Mouse (Mus musculus): ENCODE data around the gene Slamf9.

Gene Slamf9

GRCm38 (mm10) chr1:172513525-172514212, 38.5 kb downstream of the Slamf9 start:
- in situ Hi-C loops (cut with MseI, MboI): no loop called here

GRCm38 (mm10) chr1:172514213-172514529, 39.0 kb downstream of the Slamf9 start:
- in situ Hi-C loops (cut with MseI, MboI): no loop called here

- in situ Hi-C loops (cut with MseI, MboI): no loop called here
Measured at GRCm38 (mm10) chr1:172514551-172515268, 39.6 kb downstream of the Slamf9 start.

GRCm38 (mm10) chr1:172515396-172515795, 40.2 kb downstream of the Slamf9 start:
- in situ Hi-C loops (cut with MseI, MboI): no loop called here

- in situ Hi-C loops (cut with MseI, MboI): no loop called here
Measured at GRCm38 (mm10) chr1:172518013-172518412, 42.9 kb downstream of the Slamf9 start.

GRCm38 (mm10) chr1:172519644-172520043, 44.5 kb downstream of the Slamf9 start:
- in situ Hi-C loops (cut with MseI, MboI): loop anchor here in 1 of 2 experiments (10.0 kb wide), 1 partner anchor 115 kb away; no protein-coding TSS in a partner anchor

- in situ Hi-C loops (cut with MseI, MboI): loop anchor here in 1 of 2 experiments (10.0 kb wide), 1 partner anchor 116 kb away; no protein-coding TSS in a partner anchor
Measured at GRCm38 (mm10) chr1:172520576-172521440, 45.6 kb downstream of the Slamf9 start, which contains the start of gene Cfap45. Cfap45 (plus strand) TSS chr1:172520801.

GRCm38 (mm10) chr1:172522524-172522923, 47.4 kb downstream of the Slamf9 start:
- in situ Hi-C loops (cut with MseI, MboI): loop anchor here in 1 of 2 experiments (10.0 kb wide), 1 partner anchor 118 kb away; no protein-coding TSS in a partner anchor

GRCm38 (mm10) chr1:172523699-172524101, 48.5 kb downstream of the Slamf9 start:
- in situ Hi-C loops (cut with MseI, MboI): loop anchor here in 1 of 2 experiments (10.0 kb wide), 1 partner anchor 119 kb away; no protein-coding TSS in a partner anchor

GRCm38 (mm10) chr1:172525027-172525764, 50.0 kb downstream of the Slamf9 start:
- in situ Hi-C loops (cut with MseI, MboI): loop anchor here (5.0 to 10.0 kb wide), 3 partner anchors 87 to 120 kb away; no protein-coding TSS in a partner anchor

- in situ Hi-C loops (cut with MseI, MboI): loop anchor here (5.0 to 10.0 kb wide), 3 partner anchors 86 to 121 kb away; no protein-coding TSS in a partner anchor
Measured at GRCm38 (mm10) chr1:172525971-172526370, 50.8 kb downstream of the Slamf9 start.

GRCm38 (mm10) chr1:172526380-172527081, 51.4 kb downstream of the Slamf9 start:
- in situ Hi-C loops (cut with MseI, MboI): loop anchor here (5.0 to 10.0 kb wide), 3 partner anchors 86 to 122 kb away; no protein-coding TSS in a partner anchor

- in situ Hi-C loops (cut with MseI, MboI): loop anchor here (5.0 to 10.0 kb wide), 3 partner anchors 85 to 123 kb away; no protein-coding TSS in a partner anchor
Measured at GRCm38 (mm10) chr1:172527431-172527830, 52.3 kb downstream of the Slamf9 start.

Measured in mouse trophoblast stem cell (cell line).